Mouse (Mus musculus): ENCODE measurements around the gene Trmt2b. TPM values are rescaled to one million over a fixed set of nuclear protein-coding genes. Genes with fewer than 3 reads are reported as not detected.
"Not testable (repeated sequence)": the region's sequence is repeated elsewhere in the genome, so short reads cannot be mapped to it uniquely, and the experiment has no call there.

The Trmt2b gene
- polyA plus RNA-seq, 1 experiment from 2014 or later, result 9.0 TPM

DNA sequence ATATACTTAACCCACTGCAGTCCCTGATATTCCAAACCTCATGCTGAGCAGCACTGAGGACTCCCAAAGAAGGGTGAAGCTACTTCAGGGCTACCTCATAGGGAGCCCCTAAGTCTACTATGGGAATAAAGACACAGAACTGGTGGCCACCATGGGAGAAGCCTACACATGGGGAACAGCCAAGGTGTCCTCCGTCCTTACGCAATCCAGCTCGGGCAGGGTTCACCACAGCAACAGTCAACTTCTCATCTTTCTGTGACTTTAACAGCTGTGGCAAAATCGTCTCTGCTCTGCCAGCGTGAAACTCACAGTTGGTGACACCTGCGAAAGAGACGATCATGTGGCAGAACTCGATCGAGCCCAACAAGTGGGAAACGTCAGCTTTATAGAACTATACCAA is 38.5 kb downstream of the Trmt2b start:
- DNase-seq (no peak), ATAC-seq (no peak)
- Histone ChIP-seq H3K27me3 (ENCODE audit: insufficient read depth, low read length) (no peaks in the 10 kb centered on the region), H3K4me3 (ENCODE audit: low read depth, low read length) (no peak overlapping the region), H3K9me3 (ENCODE audit: low read length) (no peaks in the 10 kb centered on the region), H3K36me3 (replicated peaks; ENCODE audit: insufficient read depth, low read length) (peaks cover 13% of the 10 kb centered on the region), H3K4me1 (ENCODE audit: insufficient read depth) (no peaks in the 10 kb centered on the region), H3K27ac (ENCODE audit: low read depth) (no peak overlapping the region), H3K4me2 (ENCODE audit: low read depth, low read length) (no peak overlapping the region), H3K9ac (replicated peaks) (no peak overlapping the region)
- TF ChIP-seq CTCF (IDR thresholded peaks at IDR 0.05; ENCODE audit: low read depth) (no peak), EP300 (IDR thresholded peaks at IDR 0.05; ENCODE audit: low read depth) (no peak)
- 85% methylated on average over 10 of the region's 10 CpGs for WGBS (ENCODE audit: insufficient replicate concordance)

- DNase-seq (no peak), ATAC-seq (no peak)
- Histone ChIP-seq H3K27me3 (ENCODE audit: insufficient read depth, low read length) (no peaks in the 10 kb centered on the region), H3K9ac (replicated peaks) (no peak overlapping the region), H3K36me3 (replicated peaks; ENCODE audit: insufficient read depth, low read length) (0 out of 2 replicates have a peak, but pooled peaks cover 1% of the 10 kb centered on the region), H3K4me2 (ENCODE audit: low read depth, low read length) (no peak overlapping the region), H3K9me3 (ENCODE audit: low read length) (no peaks in the 10 kb centered on the region), H3K4me1 (ENCODE audit: insufficient read depth) (no peaks in the 10 kb centered on the region), H3K27ac (ENCODE audit: low read depth) (no peak overlapping the region), H3K4me3 (ENCODE audit: low read depth, low read length) (no peak overlapping the region)
- no peak for TF ChIP-seq EP300 (IDR thresholded peaks at IDR 0.05; ENCODE audit: low read depth)
- TF ChIP-seq CTCF (IDR thresholded peaks at IDR 0.05; ENCODE audit: low read depth), result no peak
- 67% methylated on average over 1 of the region's 1 CpGs for WGBS (ENCODE audit: insufficient replicate concordance)
Measured at GRCm38 (mm10) chrX:134233048-134233447, 43.7 kb downstream of the Trmt2b start.

DNA sequence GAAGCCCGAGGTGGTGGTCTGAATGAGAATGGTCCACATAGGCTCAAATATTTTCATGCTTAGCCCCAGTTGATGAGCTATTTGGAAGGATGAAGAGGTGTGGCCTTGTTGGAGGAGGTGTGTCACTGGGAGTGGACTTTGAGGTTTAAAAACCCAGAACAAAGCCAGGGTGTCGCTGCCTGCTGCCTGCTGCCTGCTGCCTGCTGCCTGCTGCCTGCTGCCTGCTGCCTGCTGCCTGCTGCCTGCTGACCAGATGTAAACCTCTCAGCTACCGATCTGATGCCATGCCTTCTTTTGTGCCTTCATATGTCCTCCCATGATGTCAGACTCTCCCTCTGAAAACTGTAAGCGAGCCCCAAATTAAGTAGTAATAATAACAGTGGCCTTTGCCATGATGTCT is 54.9 kb downstream of the Trmt2b start, which contains the start of gene Nox1:
Gene Nox1, minus strand, starts transcription at position 101 of the 400 bp plus-strand sequence.
- DNase-seq (no peak), ATAC-seq (no peak)
- H3K9ac ChIP-seq (replicated peaks), result no peak within 1 kb of the TSS
- no peaks in the 10 kb centered on the region for H3K4me1 ChIP-seq (ENCODE audit: insufficient read depth)
- H3K9me3 ChIP-seq (ENCODE audit: low read length), result no peaks in the 10 kb centered on the region
- H3K4me2 ChIP-seq (ENCODE audit: low read depth, low read length), result no peak within 1 kb of the TSS
- no peak for TF ChIP-seq CTCF (IDR thresholded peaks at IDR 0.05; ENCODE audit: low read depth)
- 84% methylated on average over 3 of the region's 4 CpGs for WGBS (ENCODE audit: insufficient replicate concordance)
- H3K36me3 ChIP-seq (replicated peaks; ENCODE audit: insufficient read depth, low read length), result peaks cover 6% of the 10 kb centered on the region
- H3K27ac ChIP-seq (ENCODE audit: low read depth), result no peak within 1 kb of the TSS
- H3K27me3 ChIP-seq (ENCODE audit: insufficient read depth, low read length), result no peaks in the 10 kb centered on the region
- H3K4me3 ChIP-seq (ENCODE audit: low read depth, low read length), result no peak within 1 kb of the TSS

DNA sequence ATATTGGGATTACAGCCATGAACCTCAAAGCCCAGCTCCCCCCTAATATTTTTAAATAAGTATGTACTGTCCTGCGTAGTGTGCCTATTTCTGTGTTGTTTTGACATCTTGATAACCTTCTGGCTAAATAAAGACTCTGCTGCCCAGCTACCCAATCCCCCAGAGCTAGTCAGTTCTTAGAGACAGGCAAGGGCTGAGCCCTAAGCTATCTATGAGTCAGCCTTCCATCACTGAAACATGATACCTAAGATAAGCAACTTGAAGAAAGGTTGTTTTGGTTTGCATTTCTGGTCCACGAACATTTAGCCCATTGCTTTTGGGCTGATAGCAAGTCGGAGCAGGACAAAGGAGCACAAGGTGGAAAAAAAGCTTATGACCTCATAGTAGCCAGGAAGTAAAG is 56.2 kb downstream of the Trmt2b start:
- DNase-seq, result no peak
- WGBS (ENCODE audit: insufficient replicate concordance), result 54% methylated on average over 3 of the region's 3 CpGs
- Histone ChIP-seq H3K27ac (ENCODE audit: low read depth) (no peak overlapping the region), H3K9ac (replicated peaks) (no peak overlapping the region), H3K36me3 (replicated peaks; ENCODE audit: insufficient read depth, low read length) (peaks cover 6% of the 10 kb centered on the region), H3K4me3 (ENCODE audit: low read depth, low read length) (no peak overlapping the region), H3K9me3 (ENCODE audit: low read length) (no peaks in the 10 kb centered on the region), H3K4me1 (ENCODE audit: insufficient read depth) (no peaks in the 10 kb centered on the region), H3K4me2 (ENCODE audit: low read depth, low read length) (no peak overlapping the region), H3K27me3 (ENCODE audit: insufficient read depth, low read length) (no peaks in the 10 kb centered on the region)
- TF ChIP-seq EP300 (IDR thresholded peaks at IDR 0.05; ENCODE audit: low read depth) (no peak), CTCF (IDR thresholded peaks at IDR 0.05; ENCODE audit: low read depth) (no peak)
- ATAC-seq, result no peak

DNA sequence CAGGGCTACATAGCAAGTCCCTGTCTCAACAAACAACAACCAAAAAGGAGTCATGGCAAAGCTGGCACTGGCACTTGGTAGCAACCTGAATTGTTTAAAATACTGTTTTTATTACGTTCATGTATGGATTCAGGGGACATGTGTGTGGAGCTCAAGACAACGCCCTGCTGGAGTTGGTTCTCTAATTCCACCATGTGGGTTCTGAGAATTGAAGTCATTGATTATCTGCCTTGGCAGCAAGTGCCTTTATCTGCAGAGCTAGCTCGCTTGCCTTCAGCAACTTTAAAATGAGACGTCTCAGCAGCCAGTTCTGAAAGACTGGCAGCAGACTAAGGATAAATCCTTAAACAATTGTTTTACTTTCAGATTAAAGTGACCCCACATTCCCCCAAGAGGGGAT is 58.6 kb downstream of the Trmt2b start:
- no peak overlapping the region for H3K4me3 ChIP-seq (ENCODE audit: low read depth, low read length)
- H3K9ac ChIP-seq (replicated peaks), result no peak overlapping the region
- no peaks in the 10 kb centered on the region for H3K9me3 ChIP-seq (ENCODE audit: low read length)
- ATAC-seq, result no peak
- 54% methylated on average over 4 of the region's 4 CpGs for WGBS (ENCODE audit: insufficient replicate concordance)
- no peaks in the 10 kb centered on the region; the same call in 1 of the 2 replicates for H3K36me3 ChIP-seq (replicated peaks; ENCODE audit: insufficient read depth, low read length)
- H3K4me2 ChIP-seq (ENCODE audit: low read depth, low read length), result no peak overlapping the region
- H3K4me1 ChIP-seq (ENCODE audit: insufficient read depth), result no peaks in the 10 kb centered on the region
- H3K27ac ChIP-seq (ENCODE audit: low read depth), result no peak overlapping the region
- DNase-seq, result no peak
- no peaks in the 10 kb centered on the region for H3K27me3 ChIP-seq (ENCODE audit: insufficient read depth, low read length)
- TF ChIP-seq EP300 (IDR thresholded peaks at IDR 0.05; ENCODE audit: low read depth) (no peak), CTCF (IDR thresholded peaks at IDR 0.05; ENCODE audit: low read depth) (no peak)

- Histone ChIP-seq H3K4me2 (ENCODE audit: low read depth, low read length) (no peak overlapping the region), H3K27me3 (ENCODE audit: insufficient read depth, low read length) (no peaks in the 10 kb centered on the region), H3K9me3 (ENCODE audit: low read length) (no peaks in the 10 kb centered on the region), H3K4me3 (ENCODE audit: low read depth, low read length) (no peak overlapping the region), H3K27ac (ENCODE audit: low read depth) (no peak overlapping the region), H3K9ac (replicated peaks) (no peak overlapping the region), H3K4me1 (ENCODE audit: insufficient read depth) (no peaks in the 10 kb centered on the region), H3K36me3 (replicated peaks; ENCODE audit: insufficient read depth, low read length) (no peaks in the 10 kb centered on the region)
- no peak for ATAC-seq
- TF ChIP-seq CTCF (IDR thresholded peaks at IDR 0.05; ENCODE audit: low read depth) (no peak), EP300 (IDR thresholded peaks at IDR 0.05; ENCODE audit: low read depth) (no peak)
- no peak for DNase-seq
- 81% methylated on average over 7 of the region's 7 CpGs for WGBS (ENCODE audit: insufficient replicate concordance)
Measured at GRCm38 (mm10) chrX:134211151-134211642, 65.6 kb downstream of the Trmt2b start.

DNA sequence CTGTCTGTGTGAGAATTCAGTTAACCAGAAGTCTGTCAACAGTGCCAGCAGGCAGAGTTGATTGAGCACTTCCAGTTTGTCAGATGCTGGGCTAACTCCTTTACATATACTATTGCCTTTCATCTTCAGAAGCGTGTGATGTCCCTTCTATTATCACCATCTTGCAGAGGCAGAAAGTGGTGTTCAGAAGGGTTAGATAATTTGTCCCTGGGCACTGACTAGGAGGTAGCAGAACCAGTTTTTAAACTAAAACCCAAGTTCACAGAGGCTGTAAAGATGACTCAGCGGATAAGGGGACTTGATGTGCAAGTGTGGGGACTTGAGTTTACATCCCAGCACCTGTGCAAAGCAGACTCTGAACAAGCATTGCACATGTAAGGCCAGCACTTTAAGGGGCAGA is 68.3 kb downstream of the Trmt2b start:
- H3K9me3 ChIP-seq (ENCODE audit: low read length), result no peaks in the 10 kb centered on the region
- H3K9ac ChIP-seq (replicated peaks), result no peak overlapping the region
- H3K27ac ChIP-seq (ENCODE audit: low read depth), result no peak overlapping the region
- TF ChIP-seq CTCF (IDR thresholded peaks at IDR 0.05; ENCODE audit: low read depth), result no peak
- TF ChIP-seq EP300 (IDR thresholded peaks at IDR 0.05; ENCODE audit: low read depth), result no peak
- no peak overlapping the region for H3K4me2 ChIP-seq (ENCODE audit: low read depth, low read length)
- DNase-seq, result no peak
- WGBS (ENCODE audit: insufficient replicate concordance), result 67% methylated on average over 2 of the region's 2 CpGs
- H3K36me3 ChIP-seq (replicated peaks; ENCODE audit: insufficient read depth, low read length), result no peaks in the 10 kb centered on the region
- H3K27me3 ChIP-seq (ENCODE audit: insufficient read depth, low read length), result no peaks in the 10 kb centered on the region
- ATAC-seq, result no peak
- no peak overlapping the region for H3K4me3 ChIP-seq (ENCODE audit: low read depth, low read length)
- H3K4me1 ChIP-seq (ENCODE audit: insufficient read depth), result no peaks in the 10 kb centered on the region

- not testable (repeated sequence) for H3K4me3 ChIP-seq (ENCODE audit: low read depth, low read length); H3K36me3 ChIP-seq (replicated peaks; ENCODE audit: insufficient read depth, low read length); H3K4me1 ChIP-seq (ENCODE audit: insufficient read depth); H3K9ac ChIP-seq (replicated peaks); H3K27me3 ChIP-seq (ENCODE audit: insufficient read depth, low read length); H3K4me2 ChIP-seq (ENCODE audit: low read depth, low read length); DNase-seq; ATAC-seq; H3K9me3 ChIP-seq (ENCODE audit: low read length); H3K27ac ChIP-seq (ENCODE audit: low read depth)
- WGBS (ENCODE audit: insufficient replicate concordance), result 84% methylated on average over 7 of the region's 9 CpGs
Measured at GRCm38 (mm10) chrX:134187201-134187600, 89.6 kb downstream of the Trmt2b start, which contains the start of gene Arl13a. Gene Arl13a, plus strand, starts transcription at chrX:134187501.

Measured in liver, postnatal 0 days (tissue).